Mouse (Mus musculus): ENCODE measurements around the gene Rxfp3. TPM values are rescaled to one million over a fixed set of nuclear protein-coding genes. Genes with fewer than 3 reads are reported as not detected.

Rxfp3 gene
- polyA plus RNA-seq, 2 experiments = not detected

- Histone ChIP-seq H3K4me2 (ENCODE audit: low read depth) (no peak overlapping the region), H3K9ac (replicated peaks) (no peak overlapping the region), H3K9me3 (ENCODE audit: control insufficient read depth, low read length) (no peaks in the 10 kb centered on the region), H3K4me1 (replicated peaks; ENCODE audit: control insufficient read depth in 2 of 2, insufficient read depth in 2 of 2, low read length in 1 of 2) (no peaks in the 10 kb centered on the region; a peak in 1 of 4 replicates), H3K4me3 (ENCODE audit: insufficient read depth in 1 of 2, low read depth in 2 of 2, low read length in 2 of 2) (no peak overlapping the region), H3K27me3 (ENCODE audit: control insufficient read depth, insufficient read depth, low read length) (no peaks in the 10 kb centered on the region), H3K36me3 (replicated peaks; ENCODE audit: control insufficient read depth, insufficient read depth, low read depth) (no peaks in the 10 kb centered on the region), H3K27ac (no peak overlapping the region)
- DNase-seq (ENCODE audit: low read depth in 3 of 3, low spot score in 3 of 3) = no peak
- no peak for ATAC-seq (ENCODE audit: insufficient read depth)
- TF ChIP-seq CTCF (IDR thresholded peaks at IDR 0.05; ENCODE audit: low read depth) = no peak
- no peak for TF ChIP-seq EP300 (IDR thresholded peaks at IDR 0.05; ENCODE audit: low read depth)
- 24% methylated on average over 2 of the region's 2 CpGs for WGBS (ENCODE audit: insufficient replicate concordance)
These were observed 26.4 kb upstream of the Rxfp3 start for GRCm38 (mm10) chr15:11064160-11064557.

DNA sequence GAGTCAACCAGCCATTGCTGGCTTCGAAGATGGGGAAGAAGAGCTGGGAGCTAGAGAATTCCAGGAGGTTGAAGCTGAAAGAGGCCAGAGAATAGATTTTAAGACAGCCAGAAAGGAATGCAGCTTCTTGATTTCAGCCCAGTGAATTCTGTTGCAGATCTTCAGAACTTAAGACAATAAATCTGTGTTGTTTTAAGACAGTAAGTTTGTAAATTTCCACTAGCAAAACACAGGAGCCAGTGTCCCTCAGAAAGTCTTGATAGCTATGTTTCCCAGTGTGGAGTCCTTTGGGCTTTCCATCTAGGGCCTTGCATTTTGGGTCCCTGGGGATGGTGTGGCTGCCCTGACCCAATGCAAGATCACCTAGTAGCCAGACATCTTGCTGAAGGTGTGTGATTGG, 25.1 kb upstream of the Rxfp3 start:
- WGBS (ENCODE audit: insufficient replicate concordance) = 52% methylated on average over 1 of the region's 1 CpGs
- TF ChIP-seq EP300 (IDR thresholded peaks at IDR 0.05; ENCODE audit: low read depth) (no peak), CTCF (IDR thresholded peaks at IDR 0.05; ENCODE audit: low read depth) (no peak)
- DNase-seq (ENCODE audit: low read depth in 3 of 3, low spot score in 3 of 3) = no peak
- no peak overlapping the region for H3K4me3 ChIP-seq (ENCODE audit: insufficient read depth in 1 of 2, low read depth in 2 of 2, low read length in 2 of 2)
- H3K4me2 ChIP-seq (ENCODE audit: low read depth) = no peak overlapping the region
- H3K9me3 ChIP-seq (ENCODE audit: control insufficient read depth, low read length) = no peaks in the 10 kb centered on the region
- no peak overlapping the region for H3K27ac ChIP-seq
- no peak overlapping the region for H3K9ac ChIP-seq (replicated peaks)
- no peaks in the 10 kb centered on the region for H3K27me3 ChIP-seq (ENCODE audit: control insufficient read depth, insufficient read depth, low read length)
- peaks cover 0 to 3% of the 10 kb centered on the region in 2 experiments; a peak in 1 of 4 replicates for H3K4me1 ChIP-seq (replicated peaks; ENCODE audit: control insufficient read depth in 2 of 2, insufficient read depth in 2 of 2, low read length in 1 of 2)
- no peak for ATAC-seq (ENCODE audit: insufficient read depth)
- H3K36me3 ChIP-seq (replicated peaks; ENCODE audit: control insufficient read depth, insufficient read depth, low read depth) = no peaks in the 10 kb centered on the region

GRCm38 (mm10) chr15:11054440-11055080, 16.8 kb upstream of the Rxfp3 start:
- Histone ChIP-seq H3K36me3 (replicated peaks; ENCODE audit: control insufficient read depth, insufficient read depth, low read depth) (no peaks in the 10 kb centered on the region), H3K4me3 (ENCODE audit: insufficient read depth in 1 of 2, low read depth in 2 of 2, low read length in 2 of 2) (no peak overlapping the region), H3K9ac (replicated peaks) (no peak overlapping the region), H3K27me3 (ENCODE audit: control insufficient read depth, insufficient read depth, low read length) (no peaks in the 10 kb centered on the region), H3K4me2 (ENCODE audit: low read depth) (no peak overlapping the region), H3K4me1 (replicated peaks; ENCODE audit: control insufficient read depth in 2 of 2, insufficient read depth in 2 of 2, low read length in 1 of 2) (peaks cover 0 to 4% of the 10 kb centered on the region in 2 experiments; a peak in 2 of 4 replicates), H3K9me3 (ENCODE audit: control insufficient read depth, low read length) (no peaks in the 10 kb centered on the region), H3K27ac (no peak overlapping the region)
- TF ChIP-seq EP300 (IDR thresholded peaks at IDR 0.05; ENCODE audit: low read depth) = no peak
- TF ChIP-seq CTCF (IDR thresholded peaks at IDR 0.05; ENCODE audit: low read depth) = no peak
- ATAC-seq (ENCODE audit: insufficient read depth) = no peak
- DNase-seq (ENCODE audit: low read depth in 3 of 3, low spot score in 3 of 3) = no peak
- 48% methylated on average over 7 of the region's 7 CpGs for WGBS (ENCODE audit: insufficient replicate concordance)

DNA sequence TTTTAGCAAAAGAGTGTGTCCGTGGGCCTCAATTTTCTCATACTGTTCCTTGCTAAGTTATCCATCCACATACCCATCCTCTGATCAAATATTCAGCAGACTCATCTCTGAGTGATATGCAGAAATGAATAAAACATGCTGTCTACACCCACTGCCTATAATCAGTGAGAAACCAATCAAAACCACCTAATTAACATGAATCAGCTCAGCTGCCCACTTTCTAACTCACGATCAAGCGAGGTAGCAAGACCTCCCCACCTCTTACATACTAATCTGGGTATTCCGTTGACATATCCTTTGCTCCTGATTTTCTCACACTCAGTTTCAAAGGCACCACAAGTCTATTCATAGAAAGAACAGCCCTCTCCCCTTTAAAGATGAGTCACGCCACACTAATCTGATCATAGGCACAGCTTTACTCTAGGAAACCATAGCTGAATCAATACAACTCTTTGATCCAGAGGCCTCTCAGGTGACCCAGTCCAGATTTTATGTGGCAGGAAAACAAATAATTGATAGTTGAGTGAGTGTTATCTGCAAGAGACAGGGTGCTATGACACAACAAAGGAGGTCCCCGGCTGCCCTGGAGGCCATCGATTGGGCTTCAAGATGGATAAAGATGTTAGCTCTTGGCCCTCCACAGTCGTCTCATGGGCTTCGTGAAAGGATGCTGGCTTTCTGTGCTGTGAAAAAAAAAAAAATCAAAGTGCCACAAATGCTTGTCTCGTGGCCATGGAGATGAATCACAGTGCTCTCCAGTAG, 16.1 kb upstream of the Rxfp3 start:
- no peak for DNase-seq (ENCODE audit: low read depth in 3 of 3, low spot score in 3 of 3)
- H3K9me3 ChIP-seq (ENCODE audit: control insufficient read depth, low read length) = no peaks in the 10 kb centered on the region

GRCm38 (mm10) chr15:11042828-11043227, 5.0 kb upstream of the Rxfp3 start:
- WGBS (ENCODE audit: insufficient replicate concordance) = 36% methylated on average over 5 of the region's 5 CpGs
- no peak for ATAC-seq (ENCODE audit: insufficient read depth)
- TF ChIP-seq EP300 (IDR thresholded peaks at IDR 0.05; ENCODE audit: low read depth) = no peak
- TF ChIP-seq CTCF (IDR thresholded peaks at IDR 0.05; ENCODE audit: low read depth) = no peak

More for the DNA sequence above, 16.1 kb upstream of the Rxfp3 start:
- Histone ChIP-seq H3K36me3 (replicated peaks; ENCODE audit: control insufficient read depth, insufficient read depth, low read depth) (no peaks in the 10 kb centered on the region), H3K4me2 (ENCODE audit: low read depth) (no peak overlapping the region), H3K27me3 (ENCODE audit: control insufficient read depth, insufficient read depth, low read length) (no peaks in the 10 kb centered on the region), H3K4me1 (replicated peaks; ENCODE audit: control insufficient read depth in 2 of 2, insufficient read depth in 2 of 2, low read length in 1 of 2) (peaks cover 0 to 4% of the 10 kb centered on the region in 2 experiments; a peak in 2 of 4 replicates), H3K4me3 (ENCODE audit: insufficient read depth in 1 of 2, low read depth in 2 of 2, low read length in 2 of 2) (no peak overlapping the region), H3K9ac (replicated peaks) (no peak overlapping the region), H3K27ac (no peak overlapping the region)
- ATAC-seq (ENCODE audit: insufficient read depth) = no peak
- TF ChIP-seq CTCF (IDR thresholded peaks at IDR 0.05; ENCODE audit: low read depth) (no peak), EP300 (IDR thresholded peaks at IDR 0.05; ENCODE audit: low read depth) (no peak)
- 55% methylated on average over 10 of the region's 10 CpGs for WGBS (ENCODE audit: insufficient replicate concordance)

More at GRCm38 (mm10) chr15:11042828-11043227, 5.0 kb upstream of the Rxfp3 start:
- H3K4me2 ChIP-seq (ENCODE audit: low read depth) = no peak overlapping the region
- no peaks in the 10 kb centered on the region for H3K4me1 ChIP-seq (replicated peaks; ENCODE audit: control insufficient read depth in 2 of 2, insufficient read depth in 2 of 2, low read length in 1 of 2)
- no peak overlapping the region for H3K27ac ChIP-seq
- H3K4me3 ChIP-seq (ENCODE audit: insufficient read depth in 1 of 2, low read depth in 2 of 2, low read length in 2 of 2) = no peak overlapping the region
- DNase-seq (ENCODE audit: low read depth in 3 of 3, low spot score in 3 of 3) = no peak
- H3K36me3 ChIP-seq (replicated peaks; ENCODE audit: control insufficient read depth, insufficient read depth, low read depth) = no peaks in the 10 kb centered on the region
- H3K9ac ChIP-seq (replicated peaks) = no peak overlapping the region
- H3K27me3 ChIP-seq (ENCODE audit: control insufficient read depth, insufficient read depth, low read length) = peaks cover 5% of the 10 kb centered on the region
- no peaks in the 10 kb centered on the region for H3K9me3 ChIP-seq (ENCODE audit: control insufficient read depth, low read length)

Measured in liver, embryonic 14.5 days (tissue).